Mouse (Mus musculus): ENCODE data around the gene Atg16l2. TPM values are rescaled to one million over a fixed set of nuclear protein-coding genes. Genes with fewer than 3 reads are reported as not detected.

Gene Atg16l2
- polyA plus RNA-seq, 1 experiment, result 28.5 TPM

GRCm38 (mm10) chr7:101324142-101324962 is 22.3 kb upstream of the Atg16l2 start:
- DNase-seq, result no peak
- TF ChIP-seq CTCF (IDR thresholded peaks at IDR 0.05; ENCODE audit: insufficient read depth, low read length), result no peak
- no peak for TF ChIP-seq POLR2A (IDR thresholded peaks at IDR 0.05; ENCODE audit: borderline replicate concordance, extremely low read depth, low read depth, low read length)
- Histone ChIP-seq H3K4me1 (ENCODE audit: control insufficient read depth, insufficient read depth, low read length) (peaks cover 5% of the 10 kb centered on the region; the same call in 1 of the 2 replicates), H3K4me3 (replicated peaks; ENCODE audit: extremely low read depth, low read depth, low read length) (no peak overlapping the region)
- WGBS, result 66% methylated on average over 6 of the region's 6 CpGs

GRCm38 (mm10) chr7:101323141-101323594 is 21.1 kb upstream of the Atg16l2 start:
- TF ChIP-seq POLR2A (IDR thresholded peaks at IDR 0.05; ENCODE audit: borderline replicate concordance, extremely low read depth, low read depth, low read length) (no peak), CTCF (IDR thresholded peaks at IDR 0.05; ENCODE audit: insufficient read depth, low read length) (no peak)
- Histone ChIP-seq H3K4me3 (replicated peaks; ENCODE audit: extremely low read depth, low read depth, low read length) (peak overlapping the region; percentile 8), H3K4me1 (ENCODE audit: control insufficient read depth, insufficient read depth, low read length) (peaks cover 3% of the 10 kb centered on the region; the same call in 1 of the 2 replicates)
- 73% methylated on average over 4 of the region's 4 CpGs for WGBS
- no peak for DNase-seq

GRCm38 (mm10) chr7:101321218-101321827 is 19.3 kb upstream of the Atg16l2 start:
- peak; percentile 67 for DNase-seq
- peak overlapping the region; percentile 71 for H3K4me3 ChIP-seq (replicated peaks; ENCODE audit: extremely low read depth, low read depth, low read length)
- peaks cover 10% of the 10 kb centered on the region for H3K4me1 ChIP-seq (ENCODE audit: control insufficient read depth, insufficient read depth, low read length)
- no peak for TF ChIP-seq POLR2A (IDR thresholded peaks at IDR 0.05; ENCODE audit: borderline replicate concordance, extremely low read depth, low read depth, low read length)
- TF ChIP-seq CTCF (IDR thresholded peaks at IDR 0.05; ENCODE audit: insufficient read depth, low read length), result no peak
- WGBS, result 3% methylated on average over 51 of the region's 61 CpGs

GRCm38 (mm10) chr7:101320399-101321217 is 18.6 kb upstream of the Atg16l2 start:
- 4% methylated on average over 33 of the region's 37 CpGs for WGBS
- Histone ChIP-seq H3K4me3 (replicated peaks; ENCODE audit: extremely low read depth, low read depth, low read length) (peak overlapping the region; percentile 51), H3K4me1 (ENCODE audit: control insufficient read depth, insufficient read depth, low read length) (peaks cover 10% of the 10 kb centered on the region)
- no peak for TF ChIP-seq CTCF (IDR thresholded peaks at IDR 0.05; ENCODE audit: insufficient read depth, low read length)
- TF ChIP-seq POLR2A (IDR thresholded peaks at IDR 0.05; ENCODE audit: borderline replicate concordance, extremely low read depth, low read depth, low read length), result no peak
- peak; percentile 53 for DNase-seq

GRCm38 (mm10) chr7:101319796-101320195 is 17.7 kb upstream of the Atg16l2 start:
- Histone ChIP-seq H3K4me1 (ENCODE audit: control insufficient read depth, insufficient read depth, low read length) (peaks cover 10% of the 10 kb centered on the region), H3K4me3 (replicated peaks; ENCODE audit: extremely low read depth, low read depth, low read length) (no peak overlapping the region)
- no peak for DNase-seq
- TF ChIP-seq CTCF (IDR thresholded peaks at IDR 0.05; ENCODE audit: insufficient read depth, low read length) (no peak), POLR2A (IDR thresholded peaks at IDR 0.05; ENCODE audit: borderline replicate concordance, extremely low read depth, low read depth, low read length) (no peak)
- WGBS, result 78% methylated on average over 1 of the region's 1 CpGs

GRCm38 (mm10) chr7:101318848-101319247 is 16.8 kb upstream of the Atg16l2 start:
- TF ChIP-seq CTCF (IDR thresholded peaks at IDR 0.05; ENCODE audit: insufficient read depth, low read length), result no peak
- no peak for TF ChIP-seq POLR2A (IDR thresholded peaks at IDR 0.05; ENCODE audit: borderline replicate concordance, extremely low read depth, low read depth, low read length)
- WGBS, result 69% methylated on average over 4 of the region's 4 CpGs
- peaks cover 10% of the 10 kb centered on the region for H3K4me1 ChIP-seq (ENCODE audit: control insufficient read depth, insufficient read depth, low read length)
- no peak for DNase-seq
- no peak overlapping the region for H3K4me3 ChIP-seq (replicated peaks; ENCODE audit: extremely low read depth, low read depth, low read length)

GRCm38 (mm10) chr7:101317014-101317413 is 15.0 kb upstream of the Atg16l2 start, which contains the start of gene Stard10:
TSS of gene Stard10 (plus strand) at chr7:101317086.
- no peak for TF ChIP-seq CTCF (IDR thresholded peaks at IDR 0.05; ENCODE audit: insufficient read depth, low read length)
- TF ChIP-seq POLR2A (IDR thresholded peaks at IDR 0.05; ENCODE audit: borderline replicate concordance, extremely low read depth, low read depth, low read length), result no peak
- Histone ChIP-seq H3K4me3 (replicated peaks; ENCODE audit: extremely low read depth, low read depth, low read length) (no peak within 1 kb of the TSS), H3K4me1 (ENCODE audit: control insufficient read depth, insufficient read depth, low read length) (peaks cover 10% of the 10 kb centered on the region)
- 66% methylated on average over 3 of the region's 3 CpGs for WGBS
- DNase-seq, result no peak

- peaks cover 10% of the 10 kb centered on the region for H3K4me1 ChIP-seq (ENCODE audit: control insufficient read depth, insufficient read depth, low read length)
- no peak overlapping the region for H3K4me3 ChIP-seq (replicated peaks; ENCODE audit: extremely low read depth, low read depth, low read length)
- 20% methylated on average over 6 of the region's 6 CpGs for WGBS
- DNase-seq, result peak; percentile 23
- no peak for TF ChIP-seq CTCF (IDR thresholded peaks at IDR 0.05; ENCODE audit: insufficient read depth, low read length)
- TF ChIP-seq POLR2A (IDR thresholded peaks at IDR 0.05; ENCODE audit: borderline replicate concordance, extremely low read depth, low read depth, low read length), result no peak
Measured at GRCm38 (mm10) chr7:101316591-101317001, 14.5 kb upstream of the Atg16l2 start.

- H3K4me3 ChIP-seq (replicated peaks; ENCODE audit: extremely low read depth, low read depth, low read length), result no peak overlapping the region
Measured at GRCm38 (mm10) chr7:101315699-101316098, 13.6 kb upstream of the Atg16l2 start.

More at GRCm38 (mm10) chr7:101315699-101316098, 13.6 kb upstream of the Atg16l2 start:
- TF ChIP-seq POLR2A (IDR thresholded peaks at IDR 0.05; ENCODE audit: borderline replicate concordance, extremely low read depth, low read depth, low read length) (no peak), CTCF (IDR thresholded peaks at IDR 0.05; ENCODE audit: insufficient read depth, low read length) (no peak)
- H3K4me1 ChIP-seq (ENCODE audit: control insufficient read depth, insufficient read depth, low read length), result peaks cover 10% of the 10 kb centered on the region
- DNase-seq, result no peak

Measured in lung, adult 2 months (tissue).